Mouse (Mus musculus): ENCODE measurements at regions not wholly inside any gene's neighbourhood (a gene's known extent, or its start where the extent isn't known, plus 50 kb on each side); places are given as distances from the start of the nearest gene placed in this dataset.
"Not testable (repeated sequence)": the region's sequence is repeated elsewhere in the genome, so short reads cannot be mapped to it uniquely, and the experiment has no call there.

DNA sequence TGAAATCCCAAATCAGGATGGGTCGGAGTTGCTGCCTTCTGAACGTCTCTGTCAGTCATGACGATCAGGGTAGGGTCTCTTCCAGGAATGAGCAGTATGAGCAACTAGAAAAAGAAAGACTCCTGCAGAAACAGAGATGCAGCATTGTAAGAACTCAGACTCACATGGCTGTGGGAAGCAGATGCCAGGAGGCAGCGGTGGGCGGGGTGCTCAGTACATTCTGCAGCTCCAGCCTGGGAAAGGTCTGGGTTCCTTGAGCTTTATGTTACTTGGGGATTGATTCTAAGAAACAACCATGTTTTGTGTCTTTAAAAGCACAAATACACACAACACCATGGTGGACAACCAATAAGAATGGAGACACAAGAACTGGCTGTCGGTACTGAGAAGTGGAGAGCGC, 478.0 kb upstream of the Arid1b start:
- ATAC-seq (replicated peaks; ENCODE audit: low FRiP score, poor library complexity, severe bottlenecking) = no peak

DNA sequence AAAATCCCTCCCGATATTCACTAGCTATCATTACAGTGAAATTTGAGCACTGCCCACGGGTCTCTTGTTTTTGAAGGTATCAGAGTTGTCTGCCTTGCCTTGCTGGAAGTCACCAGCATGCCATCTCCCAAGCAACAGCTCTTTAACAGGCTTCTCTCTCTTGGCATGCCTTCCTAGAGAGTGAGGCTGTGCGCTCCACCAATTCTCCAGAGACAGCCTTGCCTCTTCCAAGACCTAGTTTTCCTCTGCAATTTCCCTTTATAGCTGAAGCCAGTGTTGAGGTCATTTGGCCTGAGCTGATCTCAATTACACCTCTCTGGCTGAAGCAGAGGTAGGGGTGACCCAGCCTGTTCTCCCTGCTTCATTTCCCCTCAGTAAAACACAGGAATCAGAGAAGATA, 477.3 kb upstream of the Arid1b start:
- no peak for ATAC-seq (replicated peaks; ENCODE audit: low FRiP score, poor library complexity, severe bottlenecking)

GRCm38 (mm10) chr17:4521031-4521430, 473.1 kb upstream of the Arid1b start:
- ATAC-seq (replicated peaks; ENCODE audit: low FRiP score, poor library complexity, severe bottlenecking) = no peak

- no peak for ATAC-seq (replicated peaks; ENCODE audit: low FRiP score, poor library complexity, severe bottlenecking)
Observed at GRCm38 (mm10) chr17:4526466-4526865, 467.7 kb upstream of the Arid1b start.

DNA sequence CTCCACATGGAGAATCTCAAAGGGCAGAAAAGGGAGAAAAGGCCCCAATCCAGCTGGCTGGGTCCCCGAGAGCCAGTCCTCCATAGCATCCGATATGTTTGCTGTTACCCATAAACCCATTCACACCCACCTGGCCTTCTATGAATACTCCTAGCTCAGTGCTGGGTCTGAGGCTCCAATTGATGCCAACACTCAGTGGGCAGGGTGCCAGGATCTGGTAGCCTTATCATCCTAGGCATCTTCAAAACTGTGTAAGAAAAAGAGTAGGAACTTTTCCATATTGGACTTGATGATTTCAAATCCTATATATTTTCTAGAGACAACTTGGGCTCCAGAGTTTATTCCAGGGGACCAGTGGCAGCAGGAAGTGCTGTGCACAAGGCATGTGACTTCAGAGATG, 462.0 kb upstream of the Arid1b start:
- ATAC-seq (replicated peaks; ENCODE audit: low FRiP score, poor library complexity, severe bottlenecking) = no peak

GRCm38 (mm10) chr17:4540435-4540834, 453.7 kb upstream of the Arid1b start:
- ATAC-seq (replicated peaks; ENCODE audit: low FRiP score, poor library complexity, severe bottlenecking) = no peak

DNA sequence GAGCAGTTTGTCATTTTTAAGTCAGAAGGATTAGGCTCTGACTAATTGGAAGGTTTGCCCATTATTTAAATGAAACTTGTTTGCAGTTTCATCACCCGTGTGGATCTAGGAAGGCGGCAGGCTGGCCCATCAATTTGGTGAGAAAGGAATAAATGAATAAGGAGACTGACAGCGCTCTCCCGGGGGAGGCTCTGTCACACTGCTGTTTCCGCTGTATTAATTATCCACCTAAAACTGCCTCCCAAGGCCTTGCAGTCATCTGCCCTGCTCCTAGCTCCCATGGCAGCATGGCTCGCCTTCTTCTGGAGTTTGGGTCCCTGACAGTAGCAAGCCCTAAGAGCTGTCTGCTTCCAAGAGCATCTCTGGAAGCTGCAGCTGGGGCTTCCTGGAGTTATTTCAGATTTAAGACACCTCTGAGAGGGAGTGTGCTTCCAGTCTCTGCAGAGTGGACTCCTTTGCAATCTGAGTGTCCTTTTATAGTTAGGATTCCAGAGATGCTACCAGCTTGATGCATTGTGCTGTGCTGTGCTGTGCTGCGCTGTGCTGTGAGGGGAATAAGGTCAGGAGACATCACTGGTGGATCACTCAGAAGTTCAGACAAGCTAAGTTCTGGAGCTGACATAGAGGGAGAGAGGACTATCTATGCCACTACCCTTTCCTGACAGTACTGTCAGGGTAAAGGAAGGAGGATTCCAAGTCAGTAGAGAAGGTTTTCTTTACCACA, 452.9 kb upstream of the Arid1b start:
- ATAC-seq (replicated peaks; ENCODE audit: low FRiP score, poor library complexity, severe bottlenecking) = no peak

GRCm38 (mm10) chr17:4546579-4546978, 447.6 kb upstream of the Arid1b start:
- no peak for ATAC-seq (replicated peaks; ENCODE audit: low FRiP score, poor library complexity, severe bottlenecking)

GRCm38 (mm10) chr17:4553026-4553425, 441.1 kb upstream of the Arid1b start:
- not testable (repeated sequence) for ATAC-seq (replicated peaks; ENCODE audit: low FRiP score, poor library complexity, severe bottlenecking)

DNA sequence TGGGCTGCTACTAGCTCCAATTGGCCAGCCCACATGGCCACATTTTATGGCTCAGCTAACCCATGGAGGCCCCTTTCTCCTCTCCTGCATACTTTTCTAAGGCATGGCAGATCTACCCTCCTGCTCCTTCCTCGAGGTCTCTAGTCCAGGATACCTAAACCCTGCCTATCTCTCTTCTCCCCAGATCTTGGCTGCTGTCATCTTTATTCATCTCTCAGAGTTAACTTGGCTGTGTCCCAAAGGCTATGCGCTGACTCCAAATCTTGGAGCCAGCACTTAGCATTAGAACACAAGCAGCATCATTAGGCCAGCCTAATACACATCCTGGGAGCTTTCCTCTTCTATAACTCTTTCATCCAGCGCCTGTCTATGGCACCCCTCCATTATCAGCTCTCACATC, 430.5 kb upstream of the Arid1b start:
- ATAC-seq (replicated peaks; ENCODE audit: low FRiP score, poor library complexity, severe bottlenecking) = no peak

GRCm38 (mm10) chr17:4576883-4577282, 417.2 kb upstream of the Arid1b start:
- ATAC-seq (replicated peaks; ENCODE audit: low FRiP score, poor library complexity, severe bottlenecking) = no peak

DNA sequence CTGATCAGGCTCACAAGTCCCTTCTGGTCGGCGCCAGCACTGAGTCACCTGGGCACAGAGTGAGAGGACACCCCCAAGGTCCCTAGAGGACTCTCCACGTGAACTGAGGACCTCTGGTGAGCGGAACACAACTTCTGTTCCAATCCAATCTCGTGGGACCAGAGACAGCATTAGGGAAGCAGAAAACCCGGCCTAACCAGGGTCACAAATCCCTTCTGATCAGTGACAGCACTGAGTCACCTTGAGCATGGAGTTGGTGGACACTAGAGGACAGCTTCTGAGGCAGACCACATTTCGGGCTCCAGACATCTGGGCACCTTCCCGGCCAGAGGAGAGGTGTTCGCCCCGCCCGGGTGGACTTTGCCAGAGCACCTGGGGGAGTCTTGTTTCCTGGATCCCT, 412.3 kb upstream of the Arid1b start:
- no peak for ATAC-seq (replicated peaks; ENCODE audit: low FRiP score, poor library complexity, severe bottlenecking)

- ATAC-seq (replicated peaks; ENCODE audit: low FRiP score, poor library complexity, severe bottlenecking) = no peak
Observed at GRCm38 (mm10) chr17:4610481-4610880, 383.7 kb upstream of the Arid1b start.

- ATAC-seq (replicated peaks; ENCODE audit: low FRiP score, poor library complexity, severe bottlenecking) = no peak
Observed at GRCm38 (mm10) chr17:4610993-4611392, 383.1 kb upstream of the Arid1b start.

DNA sequence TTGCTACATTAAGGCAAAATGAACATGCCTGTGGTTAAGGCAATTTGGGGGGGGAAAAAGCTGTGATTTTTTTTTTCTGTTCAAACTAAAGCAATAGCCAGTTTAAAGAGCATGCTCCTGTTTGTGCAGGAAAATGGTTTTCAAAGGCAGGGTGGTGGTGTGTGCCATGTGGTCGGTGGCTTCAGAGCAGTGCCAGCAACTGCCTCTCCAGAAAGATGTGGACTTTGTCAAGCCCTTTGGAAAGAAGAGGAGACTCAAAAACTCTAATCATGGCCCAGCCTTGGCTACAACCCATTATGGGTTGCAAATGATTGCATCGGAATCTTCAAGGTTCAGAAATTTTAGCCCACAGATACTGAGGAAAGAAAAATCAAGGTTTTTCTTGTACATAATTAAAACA, 382.4 kb upstream of the Arid1b start:
- ATAC-seq (replicated peaks; ENCODE audit: low FRiP score, poor library complexity, severe bottlenecking) = no peak

GRCm38 (mm10) chr17:4612136-4612535, 382.0 kb upstream of the Arid1b start:
- ATAC-seq (replicated peaks; ENCODE audit: low FRiP score, poor library complexity, severe bottlenecking) = no peak

- ATAC-seq (replicated peaks; ENCODE audit: low FRiP score, poor library complexity, severe bottlenecking) = no peak
Observed at GRCm38 (mm10) chr17:4612741-4613140, 381.4 kb upstream of the Arid1b start.

DNA sequence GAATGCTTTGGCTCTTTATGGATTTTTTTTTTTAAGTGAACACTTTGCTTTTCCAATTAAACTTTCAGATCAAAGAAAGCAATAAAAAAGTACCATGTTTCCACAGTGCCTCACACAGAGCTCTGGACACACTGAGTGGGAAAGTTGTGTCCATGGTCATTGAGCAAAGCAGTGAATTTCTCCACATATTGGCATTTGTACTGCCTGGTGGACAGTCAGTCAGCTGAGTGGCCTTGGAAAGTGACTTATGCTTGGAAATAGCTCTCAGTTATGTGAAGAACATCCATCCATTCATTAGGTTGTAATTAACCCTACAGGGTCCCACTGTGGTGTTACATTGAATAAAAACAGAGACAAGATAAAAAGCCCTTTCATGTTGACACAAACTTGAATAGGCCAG, 373.8 kb upstream of the Arid1b start:
- no peak for ATAC-seq (replicated peaks; ENCODE audit: low FRiP score, poor library complexity, severe bottlenecking)

- not testable (repeated sequence) for ATAC-seq (replicated peaks; ENCODE audit: low FRiP score, poor library complexity, severe bottlenecking)
Observed at GRCm38 (mm10) chr17:4626126-4626525, 368.0 kb upstream of the Arid1b start.

DNA sequence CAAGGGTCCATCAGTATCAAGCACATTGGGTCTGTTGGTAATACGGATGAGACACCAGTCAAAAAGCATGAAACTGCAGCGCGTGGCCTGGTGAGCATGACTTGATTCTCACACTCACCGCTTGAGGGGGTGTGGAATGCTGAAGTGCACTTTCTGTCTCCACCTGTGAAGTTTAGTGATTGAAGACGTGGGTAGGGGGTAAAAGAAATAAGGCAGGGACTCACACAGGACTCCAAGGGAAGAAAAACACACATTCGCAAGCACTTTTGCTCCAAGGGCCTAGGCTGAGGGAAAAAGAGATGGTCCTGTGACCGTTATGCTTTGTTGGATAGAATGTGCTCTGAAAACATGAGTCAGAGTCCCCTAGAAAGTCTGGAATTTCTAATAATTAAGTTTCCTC, 366.6 kb upstream of the Arid1b start:
- no peak for ATAC-seq (replicated peaks; ENCODE audit: low FRiP score, poor library complexity, severe bottlenecking)

- no peak for ATAC-seq (replicated peaks; ENCODE audit: low FRiP score, poor library complexity, severe bottlenecking)
Observed at GRCm38 (mm10) chr17:4631122-4631521, 363.0 kb upstream of the Arid1b start.

DNA sequence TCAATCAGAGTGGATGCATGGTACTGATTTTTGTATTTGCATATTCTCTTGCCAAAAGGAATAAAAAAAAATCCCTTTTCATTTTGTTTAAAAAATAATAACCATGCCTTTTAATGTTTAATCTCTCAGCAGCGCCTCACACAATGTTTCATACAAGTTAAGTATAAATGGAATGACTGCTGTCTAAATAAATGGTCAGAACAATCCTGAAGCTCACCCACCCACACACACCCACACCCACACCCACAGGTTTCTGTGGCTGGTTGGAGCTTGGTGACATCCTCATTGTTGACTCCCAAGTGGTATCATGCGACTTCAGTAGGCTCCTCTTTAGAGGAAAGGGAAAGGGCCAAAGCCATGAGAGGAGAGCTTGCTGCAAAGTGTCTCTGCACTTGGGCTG, 361.6 kb upstream of the Arid1b start:
- no peak for ATAC-seq (replicated peaks; ENCODE audit: low FRiP score, poor library complexity, severe bottlenecking)
